Mouse (Mus musculus) G1E (cell line): ENCODE data around the gene Ltb4r2.

Experiments
- CTCF ChIP-seq: IDR thresholded peaks from 2 replicates; pipeline ENCODE4 v1.5.1; 2012; ENCODE audit warnings: low read depth, low read length, inconsistent platforms, mixed read lengths
- GATA1 ChIP-seq: IDR thresholded peaks from 2 replicates; pipeline ENCODE4 v1.6.1; 2012; ENCODE audit warnings: borderline replicate concordance, low read length, inconsistent platforms, mixed read lengths
- POLR2AphosphoS5 ChIP-seq: IDR thresholded peaks from 2 replicates; pipeline ENCODE4 v1.6.1; 2012; ENCODE audit warnings: low read depth, low read length, inconsistent platforms; ENCODE audit not compliant: insufficient replicate concordance
- TAL1 ChIP-seq: conservative IDR thresholded peaks from 2 replicates; pipeline ENCODE4 v1.6.1; 2012; ENCODE audit warnings: low read depth, low read length, inconsistent platforms, mixed read lengths

GRCm38 (mm10) chr14:55793946-55794345 is 32.7 kb downstream of the Ltb4r2 start:
- TF ChIP-seq CTCF (no peak), GATA1 (no peak), TAL1 (no peak), POLR2AphosphoS5 (no peak)
